In genomic region chr12:84161616-84162433, GRCm38 (mm10) we compare ENCODE assay signal across 8 mouse cellular contexts. TPM values are rescaled to one million over a fixed set of nuclear protein-coding genes. Genes with fewer than 3 reads are reported as not detected.
A peak's percentile ranks its signal among the peaks of the same experiment; 100 is the strongest.
DNase-seq lines count a peak whose midpoint lies in the region; ATAC-seq lines count a peak whose summit lies in the region.

No protein-coding gene starts in this region.

- peak; percentile 59 for ATAC-seq in CD4-positive, CD25-positive, alpha-beta regulatory T cell, adult 4 months
- peak; percentile 40; the same call in 1 of the 2 replicates for ATAC-seq in embryonic facial prominence, embryonic 13.5 days (ENCODE audit: insufficient number of reproducible peaks, insufficient read depth, low FRiP score, low TSS enrichment, low read depth)
- peak; percentile 57 for ATAC-seq in liver, embryonic 16.5 days (ENCODE audit: low read depth)

- no peaks in the 10 kb centered on the region for H3K27me3 ChIP-seq in heart, embryonic 10.5 days (ENCODE audit: insufficient read depth, poor library complexity, severe bottlenecking)
- H3K27me3 ChIP-seq in embryonic facial prominence, embryonic 13.5 days: no peaks in the 10 kb centered on the region
- no peaks in the 10 kb centered on the region for H3K27me3 ChIP-seq in liver, embryonic 16.5 days (ENCODE audit: control insufficient read depth, insufficient read depth, low read depth, low read length)

- peaks cover 71% of the 10 kb centered on the region for H3K36me3 ChIP-seq in heart, embryonic 10.5 days
- peaks cover 63% of the 10 kb centered on the region for H3K36me3 ChIP-seq in embryonic facial prominence, embryonic 13.5 days
- peaks cover 54% of the 10 kb centered on the region for H3K36me3 ChIP-seq in liver, embryonic 16.5 days (ENCODE audit: control insufficient read depth, insufficient read depth)

- no peak overlapping the region for H3K4me2 ChIP-seq in embryonic facial prominence, embryonic 13.5 days
- peak overlapping the region; percentile 17 for H3K4me2 ChIP-seq in liver, embryonic 16.5 days (ENCODE audit: low read depth, low read length)

- H3K9me3 ChIP-seq in heart, embryonic 10.5 days: no peaks in the 10 kb centered on the region
- H3K9me3 ChIP-seq in embryonic facial prominence, embryonic 13.5 days: no peaks in the 10 kb centered on the region
- no peaks in the 10 kb centered on the region for H3K9me3 ChIP-seq in liver, embryonic 16.5 days (replicated peaks; ENCODE audit: control insufficient read depth, low read length)

- no peak overlapping the region for H3K4me3 ChIP-seq in heart, embryonic 10.5 days
- no peak overlapping the region for H3K4me3 ChIP-seq in embryonic facial prominence, embryonic 13.5 days
- H3K4me3 ChIP-seq in liver, embryonic 16.5 days (ENCODE audit: low read depth, low read length): 0 out of 2 replicates have a peak overlapping the region, but pooled peaks have one; percentile 2

- H3K4me1 ChIP-seq in heart, embryonic 10.5 days: peaks cover 63% of the 10 kb centered on the region
- H3K4me1 ChIP-seq in embryonic facial prominence, embryonic 13.5 days: peaks cover 27% of the 10 kb centered on the region
- H3K4me1 ChIP-seq in liver, embryonic 16.5 days (ENCODE audit: control insufficient read depth, low read depth, low read length): peaks cover 29% of the 10 kb centered on the region

- no peak for DNase-seq in heart, embryonic 10.5 days (ENCODE audit: low spot score)
- no peak for DNase-seq in heart, postnatal 36 days
- DNase-seq in thymus, postnatal 4 days: peak; percentile 72
- DNase-seq in cerebellum, postnatal 25 days: no peak
- no peak for DNase-seq in urinary bladder, adult 2 months (ENCODE audit: low spot score)

- 0 out of 2 replicates have a peak overlapping the region, but pooled peaks have one; percentile 1 for H3K27ac ChIP-seq in heart, embryonic 10.5 days
- H3K27ac ChIP-seq in embryonic facial prominence, embryonic 13.5 days: no peak overlapping the region
- peak overlapping the region; percentile 77 for H3K27ac ChIP-seq in liver, embryonic 16.5 days (ENCODE audit: low read length)

- intact Hi-C loops in heart, postnatal 36 days (cut with DNase I): no loop called here

- no peak overlapping the region for H3K9ac ChIP-seq in embryonic facial prominence, embryonic 13.5 days
- peak overlapping the region; percentile 13; the same call in 1 of the 2 replicates for H3K9ac ChIP-seq in liver, embryonic 16.5 days (ENCODE audit: low read depth, low read length)

- 79% methylated on average over 14 of the region's 14 CpGs for WGBS in heart, embryonic 10.5 days
- WGBS in embryonic facial prominence, embryonic 13.5 days: 67% methylated on average over 14 of the region's 14 CpGs
- WGBS in liver, embryonic 16.5 days (ENCODE audit: insufficient replicate concordance): 73% methylated on average over 14 of the region's 14 CpGs

RNA-seq across cellular contexts. Expression of gene Pnma1, which starts 13.5 kb away (rescaled TPM):
- 0.71 and 1.1 TPM in 2 replicates for polyA plus RNA-seq in heart, embryonic 10.5 days (2016; fragmentation: Nextera tagmentation; extraction: Ambion mirVana)
- total RNA-seq in heart, postnatal 36 days (2021): under 1 TPM; 0.11 to 0.22 TPM
- not detected for polyA plus RNA-seq in CD4-positive, CD25-positive, alpha-beta regulatory T cell, adult 4 months (2017; shearing (Covaris generic))
- 0.74 and 1.1 TPM in 2 replicates for polyA plus RNA-seq in embryonic facial prominence, embryonic 13.5 days (2015; fragmentation: Nextera tagmentation; extraction: Ambion mirVana)
- polyA plus RNA-seq in liver, embryonic 16.5 days (2015; fragmentation: Nextera tagmentation; extraction: Ambion mirVana): 0.12 and 0.14 TPM in 2 replicates
- polyA plus RNA-seq in urinary bladder, adult 2 months (2012; rRNA removed): 0.19 and 0.34 TPM in 2 replicates

RNA-seq across cellular contexts. Expression of gene Dnal1, which starts 47.7 kb away (rescaled TPM):
- polyA plus RNA-seq in heart, embryonic 10.5 days (2016; fragmentation: Nextera tagmentation; extraction: Ambion mirVana): 3.4 and 3.7 TPM in 2 replicates
- 1 to 10 TPM; 8.5 to 8.8 TPM for total RNA-seq in heart, postnatal 36 days (2021)
- polyA plus RNA-seq in CD4-positive, CD25-positive, alpha-beta regulatory T cell, adult 4 months (2017; shearing (Covaris generic)): under 1 TPM; 0.10 to 0.12 TPM
- polyA plus RNA-seq in embryonic facial prominence, embryonic 13.5 days (2015; fragmentation: Nextera tagmentation; extraction: Ambion mirVana): 7.5 and 9.0 TPM in 2 replicates
- 0.33 and 0.42 TPM in 2 replicates for polyA plus RNA-seq in liver, embryonic 16.5 days (2015; fragmentation: Nextera tagmentation; extraction: Ambion mirVana)
- polyA plus RNA-seq in urinary bladder, adult 2 months (2012; rRNA removed): 7.7 and 10.0 TPM in 2 replicates

RNA-seq across cellular contexts. Expression of gene Elmsan1, which starts 56.9 kb away (rescaled TPM):
- polyA plus RNA-seq in heart, embryonic 10.5 days (2016; fragmentation: Nextera tagmentation; extraction: Ambion mirVana): 8.0 and 10.5 TPM in 2 replicates
- total RNA-seq in heart, postnatal 36 days (2021): 10 to 100 TPM; 15.6 to 15.9 TPM
- polyA plus RNA-seq in CD4-positive, CD25-positive, alpha-beta regulatory T cell, adult 4 months (2017; shearing (Covaris generic)): 1 to 10 TPM; 7.3 to 8.2 TPM
- 9.9 and 11.1 TPM in 2 replicates for polyA plus RNA-seq in embryonic facial prominence, embryonic 13.5 days (2015; fragmentation: Nextera tagmentation; extraction: Ambion mirVana)
- 6.9 and 7.8 TPM in 2 replicates for polyA plus RNA-seq in liver, embryonic 16.5 days (2015; fragmentation: Nextera tagmentation; extraction: Ambion mirVana)
- 11.9 and 16.0 TPM in 2 replicates for polyA plus RNA-seq in urinary bladder, adult 2 months (2012; rRNA removed)
